Mouse (Mus musculus): Measurements from ENCODE around the gene Tm4sf20. TPM values are rescaled to one million over a fixed set of nuclear protein-coding genes. Genes with fewer than 3 reads are reported as not detected.
A peak's percentile ranks its signal among the peaks of the same experiment; 100 is the strongest.

Gene Tm4sf20
- polyA plus RNA-seq, 1 experiment = not detected

- no peaks in the 10 kb centered on the region for H3K4me1 ChIP-seq (ENCODE audit: control insufficient read depth, insufficient read depth, low read length)
- no peak overlapping the region for H3K4me3 ChIP-seq (ENCODE audit: insufficient read depth, low read depth, low read length)
- TF ChIP-seq POLR2A (IDR thresholded peaks at IDR 0.05; ENCODE audit: low read depth, low read length) (no peak), CTCF (conservative IDR thresholded peaks at IDR 0.05; ENCODE audit: insufficient read depth, insufficient read length, low read depth, low read length) (no peak)
- WGBS = 50% methylated on average over 1 of the region's 1 CpGs
- H3K27me3 ChIP-seq (replicated peaks; ENCODE audit: control insufficient read depth, insufficient read depth, low read length) = no peaks in the 10 kb centered on the region
- no peak overlapping the region; the same call in 1 of the 2 replicates for H3K27ac ChIP-seq (ENCODE audit: insufficient read depth, low read depth, low read length)
- DNase-seq = no peak
- H3K36me3 ChIP-seq (ENCODE audit: control insufficient read depth, insufficient read depth, low read length) = peaks cover 9% of the 10 kb centered on the region
These were observed 30.2 kb downstream of the Tm4sf20 start for GRCm38 (mm10) chr1:82738066-82738465.

GRCm38 (mm10) chr1:82733357-82733756 lies 34.9 kb downstream of the Tm4sf20 start:
- TF ChIP-seq POLR2A (IDR thresholded peaks at IDR 0.05; ENCODE audit: low read depth, low read length) (no peak), CTCF (conservative IDR thresholded peaks at IDR 0.05; ENCODE audit: insufficient read depth, insufficient read length, low read depth, low read length) (no peak)
- H3K27ac ChIP-seq (ENCODE audit: insufficient read depth, low read depth, low read length) = no peak overlapping the region
- DNase-seq = no peak
- H3K36me3 ChIP-seq (ENCODE audit: control insufficient read depth, insufficient read depth, low read length) = peaks cover 14% of the 10 kb centered on the region
- H3K4me1 ChIP-seq (ENCODE audit: control insufficient read depth, insufficient read depth, low read length) = no peaks in the 10 kb centered on the region
- WGBS = 100% methylated on average over 1 of the region's 1 CpGs
- no peaks in the 10 kb centered on the region for H3K27me3 ChIP-seq (replicated peaks; ENCODE audit: control insufficient read depth, insufficient read depth, low read length)
- no peak overlapping the region for H3K4me3 ChIP-seq (ENCODE audit: insufficient read depth, low read depth, low read length)

DNA sequence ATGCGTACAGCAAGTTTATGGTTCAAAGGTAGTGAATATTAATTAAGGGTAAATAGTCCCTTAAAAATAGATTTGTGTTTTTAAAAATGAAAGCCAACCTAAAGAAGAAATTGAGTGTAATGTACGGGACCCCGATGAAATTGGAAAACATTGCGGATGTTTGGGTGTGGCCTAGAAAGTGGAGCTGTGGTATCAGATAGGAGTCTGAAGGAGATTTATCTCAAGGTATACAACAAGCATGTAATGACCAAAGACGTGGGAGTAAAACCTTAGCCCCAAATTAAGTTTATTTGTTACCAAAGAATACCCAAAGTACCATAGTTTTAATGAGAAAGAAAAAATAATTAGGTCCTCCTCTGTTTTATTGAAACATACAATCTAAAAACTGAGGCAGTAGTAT lies 41.8 kb downstream of the Tm4sf20 start:
- Histone ChIP-seq H3K27ac (ENCODE audit: insufficient read depth, low read depth, low read length) (no peak overlapping the region), H3K4me3 (ENCODE audit: insufficient read depth, low read depth, low read length) (no peak overlapping the region), H3K4me1 (ENCODE audit: control insufficient read depth, insufficient read depth, low read length) (peaks cover 3% of the 10 kb centered on the region; the same call in 1 of the 2 replicates), H3K36me3 (ENCODE audit: control insufficient read depth, insufficient read depth, low read length) (peaks cover 3% of the 10 kb centered on the region; the same call in 1 of the 2 replicates), H3K27me3 (replicated peaks; ENCODE audit: control insufficient read depth, insufficient read depth, low read length) (no peaks in the 10 kb centered on the region)
- DNase-seq = no peak
- WGBS = 88% methylated on average over 5 of the region's 5 CpGs
- TF ChIP-seq POLR2A (IDR thresholded peaks at IDR 0.05; ENCODE audit: low read depth, low read length) (no peak), CTCF (conservative IDR thresholded peaks at IDR 0.05; ENCODE audit: insufficient read depth, insufficient read length, low read depth, low read length) (no peak)

GRCm38 (mm10) chr1:82725875-82726185 lies 42.4 kb downstream of the Tm4sf20 start:
- 32% methylated on average over 4 of the region's 4 CpGs for WGBS
- Histone ChIP-seq H3K4me1 (ENCODE audit: control insufficient read depth, insufficient read depth, low read length) (peaks cover 3% of the 10 kb centered on the region; the same call in 1 of the 2 replicates), H3K27me3 (replicated peaks; ENCODE audit: control insufficient read depth, insufficient read depth, low read length) (no peaks in the 10 kb centered on the region), H3K36me3 (ENCODE audit: control insufficient read depth, insufficient read depth, low read length) (no peaks in the 10 kb centered on the region; the same call in 1 of the 2 replicates), H3K4me3 (ENCODE audit: insufficient read depth, low read depth, low read length) (peak overlapping the region; percentile 80), H3K27ac (ENCODE audit: insufficient read depth, low read depth, low read length) (no peak overlapping the region)
- TF ChIP-seq POLR2A (IDR thresholded peaks at IDR 0.05; ENCODE audit: low read depth, low read length) (no peak), CTCF (conservative IDR thresholded peaks at IDR 0.05; ENCODE audit: insufficient read depth, insufficient read length, low read depth, low read length) (no peak)
- no peak for DNase-seq

DNA sequence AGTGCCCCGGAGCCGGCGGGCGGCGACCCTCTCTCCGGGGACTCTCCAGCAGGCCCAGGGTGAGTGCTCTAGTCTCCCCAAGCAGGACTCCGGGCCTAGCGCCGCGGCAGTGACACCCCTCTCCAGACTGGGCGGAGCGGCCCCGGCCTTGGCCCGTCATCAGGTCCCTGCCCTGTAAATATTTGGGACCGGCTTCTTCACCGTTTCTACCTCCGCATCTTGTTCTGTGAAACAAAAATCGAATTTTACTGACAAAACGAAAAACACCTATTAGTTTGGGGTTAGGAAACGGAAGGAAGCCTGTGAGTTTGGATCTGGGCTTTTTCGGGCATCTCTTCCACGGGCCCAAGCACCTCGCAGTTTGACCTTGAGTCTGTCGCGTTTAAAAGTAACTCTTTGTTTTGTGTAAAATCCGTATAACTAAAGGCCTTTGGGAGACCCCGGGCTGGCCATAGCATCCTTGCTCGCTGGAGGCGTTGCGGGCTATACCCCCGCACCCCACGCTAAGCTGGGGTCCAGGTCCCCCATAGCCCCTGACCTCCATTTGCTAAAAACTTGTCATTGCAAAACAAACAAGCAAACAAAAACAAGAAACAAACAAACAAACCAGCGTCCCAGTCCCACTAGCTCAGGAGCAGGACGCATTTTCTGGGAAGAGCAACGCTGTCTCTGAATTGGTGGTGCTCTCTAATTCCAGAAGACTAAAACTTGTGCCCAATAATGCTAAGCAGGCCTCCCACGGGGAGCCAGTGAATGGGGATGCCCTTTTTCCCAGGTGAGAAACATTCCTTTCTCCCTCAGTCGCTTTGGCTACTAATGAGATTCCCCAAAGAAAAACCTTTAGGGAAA lies 43.0 kb downstream of the Tm4sf20 start:
- H3K4me3 ChIP-seq (ENCODE audit: insufficient read depth, low read depth, low read length) = peak overlapping the region; percentile 80
- H3K27ac ChIP-seq (ENCODE audit: insufficient read depth, low read depth, low read length) = peak overlapping the region; percentile 80
- H3K36me3 ChIP-seq (ENCODE audit: control insufficient read depth, insufficient read depth, low read length) = no peaks in the 10 kb centered on the region; the same call in 1 of the 2 replicates
- H3K4me1 ChIP-seq (ENCODE audit: control insufficient read depth, insufficient read depth, low read length) = peaks cover 3% of the 10 kb centered on the region; the same call in 1 of the 2 replicates
- WGBS = under 1% methylated on average over 37 of the region's 37 CpGs
- TF ChIP-seq POLR2A (IDR thresholded peaks at IDR 0.05; ENCODE audit: low read depth, low read length) (no peak), CTCF (conservative IDR thresholded peaks at IDR 0.05; ENCODE audit: insufficient read depth, insufficient read length, low read depth, low read length) (no peak)
- DNase-seq = peak; percentile 13
- no peaks in the 10 kb centered on the region for H3K27me3 ChIP-seq (replicated peaks; ENCODE audit: control insufficient read depth, insufficient read depth, low read length)

DNA sequence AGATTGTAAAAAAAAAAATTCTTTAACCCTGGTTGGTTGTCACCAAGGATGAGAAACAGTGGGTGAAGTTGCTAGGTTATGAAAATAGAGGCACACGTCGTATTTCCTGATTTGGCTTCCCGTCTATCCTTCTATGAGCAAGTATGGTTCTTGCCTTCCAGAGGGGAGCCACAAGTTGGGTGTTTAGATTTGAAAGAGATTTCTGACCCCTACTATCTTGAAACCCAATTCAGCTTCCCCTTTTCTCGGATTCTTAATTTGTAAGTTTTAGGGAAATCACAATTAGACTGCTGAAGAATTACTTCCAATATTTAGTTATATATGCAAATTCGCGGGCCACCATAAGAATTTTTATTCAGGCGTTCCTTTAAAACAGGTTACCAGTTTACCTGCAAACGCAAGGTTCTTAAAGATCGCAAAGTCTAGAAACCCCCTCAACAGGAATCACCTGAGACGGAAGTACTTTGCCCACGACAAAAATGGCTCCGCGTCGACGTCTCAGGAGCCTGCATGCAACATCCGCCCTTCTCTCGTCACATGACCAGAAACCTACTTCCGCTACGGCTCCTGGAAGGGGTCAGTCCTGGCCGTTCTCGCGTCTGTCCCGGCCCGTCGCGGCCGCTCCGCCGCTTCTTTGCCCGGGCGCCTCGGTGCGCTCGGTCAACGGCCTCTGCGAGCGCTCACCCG lies 43.8 kb downstream of the Tm4sf20 start, which contains the start of gene Mff:
Gene Mff (plus strand): TSS at position 552 of the 687 bp plus-strand sequence.
- peak within 1 kb of the TSS; percentile 80 for H3K4me3 ChIP-seq (ENCODE audit: insufficient read depth, low read depth, low read length)
- H3K4me1 ChIP-seq (ENCODE audit: control insufficient read depth, insufficient read depth, low read length) = peaks cover 3% of the 10 kb centered on the region; the same call in 1 of the 2 replicates
- H3K36me3 ChIP-seq (ENCODE audit: control insufficient read depth, insufficient read depth, low read length) = no peaks in the 10 kb centered on the region; the same call in 1 of the 2 replicates
- no peaks in the 10 kb centered on the region for H3K27me3 ChIP-seq (replicated peaks; ENCODE audit: control insufficient read depth, insufficient read depth, low read length)
- WGBS = 8% methylated on average over 38 of the region's 38 CpGs
- DNase-seq = peak; percentile 97
- H3K27ac ChIP-seq (ENCODE audit: insufficient read depth, low read depth, low read length) = peak within 1 kb of the TSS; percentile 80
- TF ChIP-seq POLR2A (IDR thresholded peaks at IDR 0.05; ENCODE audit: low read depth, low read length) (no peak), CTCF (conservative IDR thresholded peaks at IDR 0.05; ENCODE audit: insufficient read depth, insufficient read length, low read depth, low read length) (no peak)
